Mouse (Mus musculus) ZHBTc4 (cell line): ENCODE measurements around the gene Prdx4.

Experiments used
- DNase-seq: peaks from one replicate; pipeline ENCODE4 v3.0.0-alpha.2; 2011; ENCODE audit warnings: low read depth, low spot score

Gene Prdx4

GRCm38 (mm10) chrX:155340654-155341053 lies at the start of gene Prdx4:
Gene Prdx4, minus strand, starts transcription at chrX:155340754.
- DNase-seq, result no peak

- peak; percentile 40 for DNase-seq
Observed at GRCm38 (mm10) chrX:155376538-155376937, 36.0 kb upstream of the Prdx4 start.

- DNase-seq, result no peak
Observed at GRCm38 (mm10) chrX:155375458-155375857, 34.9 kb upstream of the Prdx4 start.

GRCm38 (mm10) chrX:155370110-155370509 lies 29.6 kb upstream of the Prdx4 start:
- DNase-seq, result peak; percentile 56

- no peak for DNase-seq
Observed at GRCm38 (mm10) chrX:155365095-155365494, 24.5 kb upstream of the Prdx4 start.

GRCm38 (mm10) chrX:155346249-155346648 lies 5.7 kb upstream of the Prdx4 start:
- no peak for DNase-seq

- peak; percentile 91 for DNase-seq
Observed at GRCm38 (mm10) chrX:155337905-155338721, 2.4 kb downstream of the Prdx4 start.

GRCm38 (mm10) chrX:155337567-155337904 lies 3.0 kb downstream of the Prdx4 start:
- DNase-seq, result no peak

- peak; percentile 62 for DNase-seq
Observed at GRCm38 (mm10) chrX:155318005-155318404, 22.5 kb downstream of the Prdx4 start.

- DNase-seq, result peak; percentile 12
Observed at GRCm38 (mm10) chrX:155306390-155306789, 34.2 kb downstream of the Prdx4 start.

GRCm38 (mm10) chrX:155280427-155281044 lies 60.0 kb downstream of the Prdx4 start:
- no peak for DNase-seq

GRCm38 (mm10) chrX:155278483-155278882 lies 62.1 kb downstream of the Prdx4 start:
- DNase-seq, result no peak
